Mouse (Mus musculus) hindbrain, embryonic 14.5 days (tissue): ENCODE measurements around the gene Olfr996. TPM values are rescaled to one million over a fixed set of nuclear protein-coding genes. Genes with fewer than 3 reads are reported as not detected.
A peak's percentile ranks its signal among the peaks of the same experiment; 100 is the strongest.
"Not testable (repeated sequence)": the region's sequence is repeated elsewhere in the genome, so short reads cannot be mapped to it uniquely, and the experiment has no call there.

Experiments
- ATAC-seq: fragments of 200-750 bp; cut with Nextera tagmentation; 2 replicates; pipeline ENCODE4 v1.8.0; 2017; ENCODE audit warnings: moderate number of reproducible peaks, mild to moderate bottlenecking, moderate TSS enrichment, moderate library complexity; ENCODE audit not compliant: low FRiP score
- DNase-seq: peaks from one replicate; pipeline ENCODE4 v3.0.0-alpha.2; 2015; ENCODE audit warnings: low spot score
- H3K27ac ChIP-seq: fragments of 300-500 bp; sonication (generic); 2 replicates; pipeline ENCODE4 v1.5.1; 2014; ENCODE audit warnings: mild to moderate bottlenecking, moderate library complexity
- H3K27me3 ChIP-seq: fragments of 300-500 bp; sonication (generic); 2 replicates; pipeline ENCODE4 v1.6.1; 2014; ENCODE audit warnings: mild to moderate bottlenecking, low read length, mixed read lengths; ENCODE audit not compliant: control insufficient read depth, insufficient read depth
- H3K36me3 ChIP-seq: fragments of 300-500 bp; sonication (generic); replicated peaks from 2 replicates; pipeline ENCODE4 v1.6.1; 2014; ENCODE audit not compliant: control insufficient read depth, insufficient read depth
- H3K4me1 ChIP-seq: fragments of 300-500 bp; sonication (generic); replicated peaks from 2 replicates; pipeline ENCODE4 v1.6.1; 2014; ENCODE audit warnings: antibody characterized with exemption, low read length, mixed read lengths; ENCODE audit not compliant: control insufficient read depth, insufficient read depth
- H3K4me2 ChIP-seq: fragments of 300-500 bp; sonication (generic); replicated peaks from 2 replicates; pipeline ENCODE4 v1.6.1; 2014; ENCODE audit warnings: mild to moderate bottlenecking, moderate library complexity
- H3K4me3 ChIP-seq: fragments of 300-500 bp; sonication (generic); replicated peaks from 2 replicates; pipeline ENCODE4 v1.5.1; 2014; ENCODE audit warnings: mild to moderate bottlenecking, low read length
- H3K9ac ChIP-seq: fragments of 300-500 bp; sonication (generic); 2 replicates; pipeline ENCODE4 v1.6.1; 2014
- H3K9me3 ChIP-seq: fragments of 300-500 bp; sonication (generic); 2 replicates; pipeline ENCODE4 v1.6.1; 2016; ENCODE audit warnings: low read length; ENCODE audit not compliant: control insufficient read depth
- WGBS: fragments of 180-500 bp; shearing (Covaris S2); extraction: QIAGEN DNeasy Blood & Tissue Kit; methylation state at CpG from one replicate; pipeline ENCODE4 v1.1.7; 2014; 5-methylcytosine and 5-hydroxymethylcytosine counted together
- polyA plus RNA-seq: library from polyadenylated mRNA; unstranded; fragments of >200 nt; fragmentation: Nextera tagmentation; extraction: Ambion mirVana; gene quantifications from 2 replicates; pipeline ENCODE4 v1.2.1, GENCODE M21; 2014

Olfr996 gene
- polyA plus RNA-seq, result not detected in 2 replicates

DNA sequence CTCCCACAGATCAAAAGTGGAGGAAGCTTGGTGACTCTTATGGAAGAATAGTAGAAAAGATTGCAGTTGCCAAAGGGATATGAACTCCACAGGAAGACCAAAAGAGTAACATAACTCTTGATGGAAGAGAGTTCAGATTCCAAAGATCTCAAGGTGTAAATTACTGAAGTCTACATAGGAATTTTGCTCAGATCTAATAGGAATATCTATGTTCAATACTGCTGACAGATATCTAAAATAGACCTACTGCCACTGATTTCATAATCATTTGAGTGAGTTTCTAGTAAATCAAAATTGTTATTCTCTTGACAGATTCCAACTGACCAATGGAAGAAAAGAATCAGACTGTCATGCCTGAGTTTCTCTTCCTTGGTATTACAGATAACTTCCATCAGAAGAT is at the start of gene Olfr996:
Gene Olfr996 (plus strand): TSS at position 301 of the 400 bp plus-strand sequence.
- H3K4me1 ChIP-seq, result no peaks in the 10 kb centered on the region
- H3K4me2 ChIP-seq, result no peak within 1 kb of the TSS
- ATAC-seq (no peak), DNase-seq (no peak)
- no peak within 1 kb of the TSS for H3K9ac ChIP-seq
- H3K9me3 ChIP-seq, result no peaks in the 10 kb centered on the region
- no peaks in the 10 kb centered on the region for H3K27me3 ChIP-seq
- no peaks in the 10 kb centered on the region for H3K36me3 ChIP-seq
- H3K4me3 ChIP-seq, result no peak within 1 kb of the TSS
- no peak within 1 kb of the TSS for H3K27ac ChIP-seq

- no peak overlapping the region for H3K9ac ChIP-seq
- ATAC-seq (no peak), DNase-seq (no peak)
- H3K4me3 ChIP-seq, result no peak overlapping the region
- 86% methylated on average over 2 of the region's 2 CpGs for WGBS
- no peaks in the 10 kb centered on the region for H3K27me3 ChIP-seq
- no peaks in the 10 kb centered on the region for H3K9me3 ChIP-seq
- H3K36me3 ChIP-seq, result no peaks in the 10 kb centered on the region
- no peak overlapping the region for H3K27ac ChIP-seq
- no peak overlapping the region for H3K4me2 ChIP-seq
- H3K4me1 ChIP-seq, result no peaks in the 10 kb centered on the region
These were observed 46.8 kb upstream of the Olfr996 start for GRCm38 (mm10) chr2:85532082-85532778.

- no peak overlapping the region for H3K4me2 ChIP-seq
- no peaks in the 10 kb centered on the region for H3K27me3 ChIP-seq
- H3K36me3 ChIP-seq, result no peaks in the 10 kb centered on the region
- ATAC-seq (no peak), DNase-seq (no peak)
- no peak overlapping the region for H3K9ac ChIP-seq
- H3K4me1 ChIP-seq, result no peaks in the 10 kb centered on the region
- no peak overlapping the region for H3K4me3 ChIP-seq
- H3K27ac ChIP-seq, result no peak overlapping the region
- no peaks in the 10 kb centered on the region for H3K9me3 ChIP-seq
- WGBS, result 92% methylated on average over 1 of the region's 1 CpGs
These were observed 45.1 kb upstream of the Olfr996 start for GRCm38 (mm10) chr2:85533934-85534333.

DNA sequence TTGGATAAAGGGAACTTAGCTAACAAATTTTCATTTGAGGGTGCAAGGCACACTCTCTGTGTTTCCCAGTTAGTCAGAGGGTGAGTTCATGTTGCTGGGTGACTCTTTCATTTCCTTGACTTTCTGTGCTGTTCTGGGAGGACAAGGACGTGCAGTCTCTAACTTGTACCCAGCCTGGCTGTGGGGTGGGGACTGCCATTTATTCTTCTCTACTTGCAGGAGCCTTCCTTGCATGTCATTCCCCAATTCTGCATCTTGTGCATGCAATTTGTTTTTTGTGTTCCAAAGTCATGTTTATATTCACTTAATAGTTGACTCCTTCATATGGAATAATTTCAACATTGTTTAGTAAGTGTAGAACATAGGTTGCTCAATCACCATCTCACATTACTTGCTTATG is 24.2 kb upstream of the Olfr996 start:
- Histone ChIP-seq H3K9me3 (no peaks in the 10 kb centered on the region), H3K36me3 (no peaks in the 10 kb centered on the region), H3K27me3 (no peaks in the 10 kb centered on the region), H3K27ac (no peak overlapping the region), H3K4me3 (no peak overlapping the region), H3K4me1 (no peaks in the 10 kb centered on the region), H3K9ac (no peak overlapping the region), H3K4me2 (no peak overlapping the region)
- no peak for ATAC-seq
- no peak for DNase-seq
- 74% methylated on average over 1 of the region's 1 CpGs for WGBS

DNA sequence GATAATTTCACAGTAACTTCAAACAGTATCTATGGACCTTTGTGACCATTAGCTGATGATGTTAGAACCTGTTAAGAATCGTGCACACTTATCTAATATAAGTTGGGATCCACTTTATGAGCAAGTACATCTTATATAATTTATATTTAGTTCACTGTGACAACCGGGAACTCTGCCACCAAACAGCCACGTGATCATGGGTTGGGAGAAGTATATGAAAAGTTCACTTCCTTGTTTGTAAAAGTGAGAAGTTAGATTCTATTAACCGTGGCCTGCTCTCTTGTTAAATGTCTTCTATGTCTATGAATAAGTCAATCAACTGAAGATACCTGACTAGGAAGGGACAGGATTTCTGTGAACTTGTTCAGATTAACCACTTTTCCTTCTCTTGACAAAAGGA is 18.8 kb upstream of the Olfr996 start:
- H3K4me2 ChIP-seq, result no peak overlapping the region
- H3K4me1 ChIP-seq, result no peaks in the 10 kb centered on the region
- no peak for ATAC-seq
- no peak overlapping the region for H3K9ac ChIP-seq
- H3K9me3 ChIP-seq, result no peaks in the 10 kb centered on the region
- H3K27ac ChIP-seq, result no peak overlapping the region
- no peaks in the 10 kb centered on the region for H3K27me3 ChIP-seq
- H3K4me3 ChIP-seq, result no peak overlapping the region
- no peak for DNase-seq
- 73% methylated on average over 4 of the region's 4 CpGs for WGBS
- H3K36me3 ChIP-seq, result no peaks in the 10 kb centered on the region

- Histone ChIP-seq H3K4me1 (no peaks in the 10 kb centered on the region), H3K9me3 (no peaks in the 10 kb centered on the region), H3K27me3 (no peaks in the 10 kb centered on the region), H3K4me3 (no peak overlapping the region), H3K36me3 (no peaks in the 10 kb centered on the region), H3K9ac (no peak overlapping the region), H3K27ac (no peak overlapping the region), H3K4me2 (no peak overlapping the region)
- DNase-seq (peak; percentile 82), ATAC-seq (peak; percentile 79; the same call in 1 of the 2 replicates)
- 22% methylated on average over 4 of the region's 4 CpGs for WGBS
These were observed 17.8 kb upstream of the Olfr996 start for GRCm38 (mm10) chr2:85561187-85561586.

- 71% methylated on average over 2 of the region's 2 CpGs for WGBS
- H3K27me3 ChIP-seq, H3K4me2 ChIP-seq, H3K4me1 ChIP-seq, H3K4me3 ChIP-seq, DNase-seq, ATAC-seq, H3K27ac ChIP-seq, H3K9me3 ChIP-seq, H3K36me3 ChIP-seq, H3K9ac ChIP-seq: not testable (repeated sequence)
These were observed 9.6 kb downstream of the Olfr996 start, which contains the start of gene Olfr998 for GRCm38 (mm10) chr2:85588648-85589047. Olfr998 (plus strand) TSS chr2:85588948.

DNA sequence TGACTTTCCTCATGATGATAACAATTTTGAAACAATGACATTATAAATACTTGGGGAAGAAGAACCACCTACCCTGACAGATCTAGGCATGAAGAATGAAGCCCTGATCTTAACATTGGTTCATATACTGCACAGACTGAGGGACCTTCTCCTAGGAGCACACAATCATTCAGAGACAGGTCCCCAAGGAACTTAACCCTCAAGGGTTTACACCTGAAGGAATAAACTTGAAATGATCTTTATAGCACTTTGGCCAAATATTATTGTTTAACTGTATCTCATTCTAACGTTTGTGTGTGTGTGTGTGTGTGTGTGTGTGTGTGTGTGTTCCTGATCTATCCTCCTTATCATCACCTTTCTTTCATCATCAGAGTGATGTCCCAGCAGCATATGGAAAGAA is 32.8 kb downstream of the Olfr996 start, which contains the start of gene Olfr1000:
Gene Olfr1000 (minus strand): TSS at position 101 of the 400 bp plus-strand sequence.
- Histone ChIP-seq H3K9me3 (no peaks in the 10 kb centered on the region), H3K4me3 (no peak within 1 kb of the TSS), H3K4me2 (no peak within 1 kb of the TSS), H3K27me3 (no peaks in the 10 kb centered on the region), H3K9ac (no peak within 1 kb of the TSS), H3K27ac (no peak within 1 kb of the TSS), H3K36me3 (no peaks in the 10 kb centered on the region), H3K4me1 (no peaks in the 10 kb centered on the region)
- DNase-seq (no peak), ATAC-seq (no peak)
- 67% methylated on average over 1 of the region's 1 CpGs for whole genome bisulfite sequencing
